Mouse (Mus musculus) heart, adult 2 months (tissue): ENCODE data around the gene Aip. TPM values are rescaled to one million over a fixed set of nuclear protein-coding genes. Genes with fewer than 3 reads are reported as not detected.

ENCODE experiments used
- DNase-seq, 2 experiments: peaks; one replicate each; pipeline ENCODE4 v3.0.0; 2021
- H3K27ac ChIP-seq: fragments of 200-600 bp; 2 replicates; pipeline ENCODE4 v1.8.1; 2022
- H3K27me3 ChIP-seq: fragments of 200-500 bp; 2 replicates; pipeline ENCODE4 v1.6.1; 2012; ENCODE audit warnings: mild to moderate bottlenecking, low read length, inconsistent platforms, mixed read lengths; ENCODE audit not compliant: control insufficient read depth, insufficient read depth
- H3K36me3 ChIP-seq: fragments of 200-500 bp; 2 replicates; pipeline ENCODE4 v1.6.1; 2012; ENCODE audit warnings: low read length, inconsistent platforms; ENCODE audit not compliant: control insufficient read depth, insufficient read depth
- H3K4me1 ChIP-seq: fragments of 200-500 bp; 2 replicates; pipeline ENCODE4 v1.6.1; 2011; ENCODE audit warnings: low read length; ENCODE audit not compliant: control insufficient read depth, insufficient read depth
- H3K4me3 ChIP-seq: fragments of 200-600 bp; 2 replicates; pipeline ENCODE4 v1.8.1; 2022
- H3K79me2 ChIP-seq: fragments of 200-500 bp; replicated peaks from 2 replicates; pipeline ENCODE4 v1.6.1; 2012; ENCODE audit warnings: mild to moderate bottlenecking, inconsistent platforms, low read length, moderate library complexity, mixed read lengths; ENCODE audit not compliant: control insufficient read depth, insufficient read depth
- H3K9ac ChIP-seq: fragments of 200-500 bp; 2 replicates; pipeline ENCODE4 v1.6.1; 2012; ENCODE audit warnings: low read depth, mild to moderate bottlenecking, control low read depth, inconsistent platforms, low read length, mixed read lengths
- CTCF ChIP-seq: fragments of 200-600 bp; IDR thresholded peaks from 2 replicates; pipeline ENCODE4 v1.8.1; 2022; ENCODE audit warnings: antibody characterized with exemption, mild to moderate bottlenecking, moderate library complexity
- EP300 ChIP-seq: fragments of 200-500 bp; IDR thresholded peaks from 2 replicates; pipeline ENCODE4 v1.6.1; 2011; ENCODE audit warnings: low read depth, low read length, control low read depth; ENCODE audit not compliant: insufficient read depth
- POLR2A ChIP-seq: fragments of 200-500 bp; IDR thresholded peaks from 2 replicates; pipeline ENCODE4 v1.6.1; 2011; ENCODE audit warnings: mild to moderate bottlenecking, low read depth, low read length, control low read depth; ENCODE audit not compliant: insufficient read depth
- WGBS: fragments of 180-500 bp; shearing (Covaris S2); methylation state at CpG from one replicate; pipeline ENCODE4 v1.1.7; 2018; 5-methylcytosine and 5-hydroxymethylcytosine counted together
- intact Hi-C: fragments of 180-260 bp; cut with DNase I; formaldehyde crosslinking; loops from one replicate; pipeline ENCODE4 v1.15.1; 2025
- polyA plus RNA-seq: library from polyadenylated mRNA; depleted of rRNA; stranded (reverse); fragments of >200 nt; gene quantifications from 2 replicates; pipeline ENCODE4 v1.2.3, GENCODE M21; 2012
- total RNA-seq, 2 experiments: library from RNA; stranded (reverse); gene quantifications; 2 replicates each; pipeline ENCODE4 v1.2.3; 2021

The Aip gene
- total and polyA plus RNA-seq, 3 experiments, result 55.1 to 69.4 (median 60.6) TPM

GRCm38 (mm10) chr19:4092750-4093149, 32.9 kb downstream of the Aip start:
- no peak overlapping the region for H3K9ac ChIP-seq
- no peak overlapping the region for H3K4me3 ChIP-seq
- no peaks in the 10 kb centered on the region for H3K79me2 ChIP-seq
- no peak overlapping the region for H3K27ac ChIP-seq
- no peaks in the 10 kb centered on the region for H3K36me3 ChIP-seq
- H3K4me1 ChIP-seq, result peaks cover 2% of the 10 kb centered on the region; the same call in 1 of the 2 replicates
- no peak for DNase-seq
- no peaks in the 10 kb centered on the region for H3K27me3 ChIP-seq
- intact Hi-C loops, result no loop called here
- WGBS, result 87% methylated on average over 3 of the region's 3 CpGs
- TF ChIP-seq EP300 (no peak), POLR2A (no peak), CTCF (no peak)

DNA sequence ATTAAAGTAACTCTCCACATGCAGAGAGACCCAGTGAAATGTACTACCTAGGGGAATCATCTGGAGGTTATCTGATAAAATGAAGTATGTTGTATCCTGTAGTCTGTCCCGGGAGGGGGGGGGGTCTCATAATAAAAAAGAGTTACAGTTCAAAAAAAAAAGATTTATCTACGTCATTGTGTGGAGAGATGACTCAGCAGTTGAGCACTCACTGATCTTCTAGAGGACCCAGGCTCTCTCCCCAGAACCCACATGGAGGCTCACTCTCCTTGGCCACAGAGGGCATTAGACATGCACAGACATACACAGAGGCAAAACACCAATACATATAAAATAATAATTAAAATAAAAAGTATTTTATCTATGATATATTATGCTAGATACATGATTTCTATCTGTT, 34.3 kb downstream of the Aip start:
- H3K27ac ChIP-seq, result no peak overlapping the region

DNA sequence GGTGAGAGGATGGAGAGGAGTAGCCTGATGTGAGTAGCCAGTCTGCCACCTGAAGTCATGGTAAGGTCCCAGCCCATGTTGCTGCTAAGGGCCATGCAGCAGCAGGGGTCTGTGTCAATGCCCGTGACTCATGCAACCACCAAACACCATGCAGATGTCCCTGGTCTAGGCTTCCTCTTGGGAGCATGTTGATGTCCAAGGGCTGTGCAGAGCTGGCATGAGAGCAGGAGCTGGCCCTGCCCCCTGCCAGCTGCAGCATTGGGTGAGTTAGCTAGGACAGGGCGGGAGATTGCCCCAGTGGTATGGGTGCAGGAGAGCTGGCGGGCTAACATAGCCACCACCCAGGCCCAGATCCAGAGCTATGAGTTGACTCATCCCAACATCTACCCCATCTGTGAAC, 35.2 kb downstream of the Aip start:
- Histone ChIP-seq H3K79me2 (no peaks in the 10 kb centered on the region), H3K27me3 (no peaks in the 10 kb centered on the region), H3K9ac (no peak overlapping the region), H3K4me3 (no peak overlapping the region), H3K36me3 (no peaks in the 10 kb centered on the region), H3K4me1 (no peaks in the 10 kb centered on the region), H3K27ac (no peak overlapping the region)
- intact Hi-C loops, result no loop called here
- DNase-seq, result no peak
- WGBS, result 90% methylated on average over 3 of the region's 3 CpGs
- TF ChIP-seq POLR2A (no peak), CTCF (no peak), EP300 (no peak)

More for the DNA sequence above, 34.3 kb downstream of the Aip start:
- Histone ChIP-seq H3K4me3 (no peak overlapping the region), H3K9ac (no peak overlapping the region), H3K4me1 (no peaks in the 10 kb centered on the region; the same call in 1 of the 2 replicates), H3K79me2 (no peaks in the 10 kb centered on the region), H3K36me3 (no peaks in the 10 kb centered on the region), H3K27me3 (no peaks in the 10 kb centered on the region)
- TF ChIP-seq EP300 (no peak), CTCF (no peak), POLR2A (no peak)
- intact Hi-C loops, result no loop called here
- WGBS, result 57% methylated on average over 2 of the region's 2 CpGs
- DNase-seq, result no peak

GRCm38 (mm10) chr19:4089128-4089527, 36.5 kb downstream of the Aip start:
- Histone ChIP-seq H3K4me3 (no peak overlapping the region), H3K36me3 (no peaks in the 10 kb centered on the region), H3K27me3 (no peaks in the 10 kb centered on the region), H3K4me1 (no peaks in the 10 kb centered on the region), H3K9ac (no peak overlapping the region), H3K79me2 (no peaks in the 10 kb centered on the region), H3K27ac (no peak overlapping the region)
- intact Hi-C loops, result no loop called here
- no peak for DNase-seq
- WGBS, result 83% methylated on average over 6 of the region's 6 CpGs
- TF ChIP-seq CTCF (no peak), POLR2A (no peak), EP300 (no peak)

DNA sequence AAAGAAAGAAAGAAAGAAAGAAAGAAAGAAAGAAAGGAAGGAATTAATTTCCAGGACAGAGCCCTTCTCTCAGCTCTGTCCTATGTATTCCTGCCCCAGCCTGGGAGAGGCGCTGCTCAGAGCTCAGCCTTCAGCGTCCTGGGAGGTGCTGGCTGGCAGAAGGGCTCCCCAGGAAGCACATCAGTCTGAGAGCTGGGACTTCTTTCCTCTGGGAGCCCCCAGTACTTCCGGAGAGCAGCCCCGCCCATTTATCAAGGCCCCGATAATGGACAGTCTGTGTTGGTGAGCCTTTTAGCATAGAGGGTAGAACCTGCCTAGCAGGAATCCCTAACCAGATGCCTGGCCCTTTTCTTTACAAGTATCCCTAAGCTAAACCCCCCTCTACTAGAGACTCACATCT, 37.5 kb downstream of the Aip start:
- WGBS, result 24% methylated on average over 5 of the region's 5 CpGs
- no peak overlapping the region for H3K4me3 ChIP-seq
- no peak for TF ChIP-seq POLR2A
- TF ChIP-seq CTCF, result no peak
- TF ChIP-seq EP300, result no peak
- no peaks in the 10 kb centered on the region for H3K36me3 ChIP-seq
- intact Hi-C loops, result no loop called here
- no peak for DNase-seq
- H3K27me3 ChIP-seq, result no peaks in the 10 kb centered on the region
- H3K9ac ChIP-seq, result no peak overlapping the region
- H3K79me2 ChIP-seq, result no peaks in the 10 kb centered on the region
- no peak overlapping the region for H3K27ac ChIP-seq
- H3K4me1 ChIP-seq, result no peaks in the 10 kb centered on the region

GRCm38 (mm10) chr19:4087090-4087489, 38.6 kb downstream of the Aip start:
- H3K4me3 ChIP-seq, result no peak overlapping the region
- no peaks in the 10 kb centered on the region for H3K79me2 ChIP-seq
- H3K27me3 ChIP-seq, result no peaks in the 10 kb centered on the region
- no peaks in the 10 kb centered on the region for H3K36me3 ChIP-seq
- H3K9ac ChIP-seq, result no peak overlapping the region
- no peak for DNase-seq
- H3K4me1 ChIP-seq, result no peaks in the 10 kb centered on the region
- TF ChIP-seq POLR2A, result no peak
- TF ChIP-seq EP300, result no peak
- H3K27ac ChIP-seq, result no peak overlapping the region
- WGBS, result 59% methylated on average over 5 of the region's 5 CpGs
- intact Hi-C loops, result no loop called here
